Mouse (Mus musculus) embryonic facial prominence, embryonic 13.5 days (tissue): ENCODE measurements around the gene Hoxb4. TPM values are rescaled to one million over a fixed set of nuclear protein-coding genes. Genes with fewer than 3 reads are reported as not detected.

Experiments
- ATAC-seq: fragments of 200-750 bp; cut with Nextera tagmentation; 2 replicates; pipeline ENCODE4 v1.8.0; 2017; ENCODE audit warnings: low read depth; ENCODE audit not compliant: insufficient number of reproducible peaks, insufficient read depth, low FRiP score, low TSS enrichment
- H3K27ac ChIP-seq: fragments of 300-500 bp; sonication (generic); 2 replicates; pipeline ENCODE4 v1.5.1; 2015; ENCODE audit warnings: moderate library complexity, mild to moderate bottlenecking, inconsistent platforms
- H3K27me3 ChIP-seq: fragments of 300-500 bp; sonication (generic); 2 replicates; pipeline ENCODE4 v1.6.1; 2015; ENCODE audit warnings: mild to moderate bottlenecking, inconsistent platforms
- H3K36me3 ChIP-seq: fragments of 300-500 bp; sonication (generic); 2 replicates; pipeline ENCODE4 v1.6.1; 2015; ENCODE audit warnings: mild to moderate bottlenecking, inconsistent platforms
- H3K4me1 ChIP-seq: fragments of 300-500 bp; sonication (generic); 2 replicates; pipeline ENCODE4 v1.6.1; 2015; ENCODE audit warnings: inconsistent platforms
- H3K4me2 ChIP-seq: fragments of 300-500 bp; sonication (generic); 2 replicates; pipeline ENCODE4 v1.6.1; 2015; ENCODE audit warnings: moderate library complexity, mild to moderate bottlenecking, inconsistent platforms
- H3K4me3 ChIP-seq: fragments of 300-500 bp; sonication (generic); 2 replicates; pipeline ENCODE4 v1.5.1; 2015; ENCODE audit warnings: mild to moderate bottlenecking, inconsistent platforms
- H3K9ac ChIP-seq: fragments of 300-500 bp; sonication (generic); 2 replicates; pipeline ENCODE4 v1.6.1; 2015; ENCODE audit warnings: mild to moderate bottlenecking, inconsistent platforms
- H3K9me3 ChIP-seq: fragments of 300-500 bp; sonication (generic); 2 replicates; pipeline ENCODE4 v1.6.1; 2016; ENCODE audit warnings: inconsistent platforms
- WGBS: fragments of 180-500 bp; shearing (Covaris S2); methylation state at CpG from one replicate; pipeline ENCODE4 v1.1.7; 2015; ENCODE audit warnings: mixed read lengths; 5-methylcytosine and 5-hydroxymethylcytosine counted together
- polyA plus RNA-seq: library from polyadenylated mRNA; unstranded; fragments of >200 nt; fragmentation: Nextera tagmentation; extraction: Ambion mirVana; gene quantifications from 2 replicates; pipeline ENCODE4 v1.2.1, GENCODE M21; 2015

Hoxb4 gene
- polyA plus RNA-seq, 1 experiment from 2014 or later: 0.13 TPM

- Histone ChIP-seq H3K4me1 (peaks cover 14% of the 10 kb centered on the region; the same call in 1 of the 2 replicates), H3K4me3 (no peak overlapping the region), H3K27ac (no peak overlapping the region), H3K4me2 (peak overlapping the region; percentile 26; the same call in 1 of the 2 replicates), H3K9ac (no peak overlapping the region), H3K27me3 (peaks cover 100% of the 10 kb centered on the region), H3K9me3 (no peaks in the 10 kb centered on the region), H3K36me3 (no peaks in the 10 kb centered on the region)
- ATAC-seq: no peak
- under 1% methylated on average over 55 of the region's 55 CpGs for WGBS
Measured at GRCm38 (mm10) chr11:96286739-96287385, 31.2 kb upstream of the Hoxb4 start.

GRCm38 (mm10) chr11:96287411-96287810, 30.7 kb upstream of the Hoxb4 start:
- H3K4me1 ChIP-seq: peaks cover 14% of the 10 kb centered on the region; the same call in 1 of the 2 replicates
- no peaks in the 10 kb centered on the region for H3K9me3 ChIP-seq
- no peak overlapping the region for H3K9ac ChIP-seq
- under 1% methylated on average over 9 of the region's 9 CpGs for WGBS
- no peak for ATAC-seq
- no peaks in the 10 kb centered on the region for H3K36me3 ChIP-seq
- no peak overlapping the region for H3K27ac ChIP-seq
- H3K4me2 ChIP-seq: no peak overlapping the region
- peaks cover 100% of the 10 kb centered on the region for H3K27me3 ChIP-seq
- H3K4me3 ChIP-seq: no peak overlapping the region

- ATAC-seq: no peak
- Histone ChIP-seq H3K27me3 (peaks cover 100% of the 10 kb centered on the region), H3K4me1 (peaks cover 11% of the 10 kb centered on the region; the same call in 1 of the 2 replicates), H3K9me3 (no peaks in the 10 kb centered on the region), H3K4me2 (no peak overlapping the region), H3K9ac (no peak overlapping the region), H3K36me3 (no peaks in the 10 kb centered on the region), H3K27ac (no peak overlapping the region), H3K4me3 (no peak overlapping the region)
- WGBS: 9% methylated on average over 1 of the region's 1 CpGs
Measured at GRCm38 (mm10) chr11:96288455-96289221, 29.4 kb upstream of the Hoxb4 start.

- WGBS: under 1% methylated on average over 21 of the region's 21 CpGs
- Histone ChIP-seq H3K36me3 (no peaks in the 10 kb centered on the region), H3K4me1 (peaks cover 8% of the 10 kb centered on the region; the same call in 1 of the 2 replicates), H3K27me3 (peaks cover 100% of the 10 kb centered on the region), H3K9ac (no peak overlapping the region), H3K4me3 (no peak overlapping the region), H3K9me3 (no peaks in the 10 kb centered on the region), H3K27ac (no peak overlapping the region), H3K4me2 (no peak overlapping the region)
- ATAC-seq: no peak
Measured at GRCm38 (mm10) chr11:96289293-96289692, 28.8 kb upstream of the Hoxb4 start.

GRCm38 (mm10) chr11:96289837-96290236, 28.2 kb upstream of the Hoxb4 start:
- Histone ChIP-seq H3K36me3 (no peaks in the 10 kb centered on the region), H3K27me3 (peaks cover 100% of the 10 kb centered on the region), H3K4me2 (no peak overlapping the region), H3K9ac (no peak overlapping the region), H3K27ac (no peak overlapping the region), H3K9me3 (no peaks in the 10 kb centered on the region), H3K4me3 (no peak overlapping the region), H3K4me1 (peaks cover 4% of the 10 kb centered on the region; the same call in 1 of the 2 replicates)
- no peak for ATAC-seq
- 5% methylated on average over 6 of the region's 6 CpGs for WGBS

- 3% methylated on average over 17 of the region's 17 CpGs for WGBS
- no peaks in the 10 kb centered on the region for H3K9me3 ChIP-seq
- peaks cover 4% of the 10 kb centered on the region; the same call in 1 of the 2 replicates for H3K4me1 ChIP-seq
- H3K36me3 ChIP-seq: no peaks in the 10 kb centered on the region
- H3K4me2 ChIP-seq: no peak overlapping the region
- H3K27ac ChIP-seq: no peak overlapping the region
- no peak overlapping the region for H3K9ac ChIP-seq
- H3K27me3 ChIP-seq: peaks cover 100% of the 10 kb centered on the region
- no peak overlapping the region for H3K4me3 ChIP-seq
- ATAC-seq: no peak
Measured at GRCm38 (mm10) chr11:96290705-96291355, 27.2 kb upstream of the Hoxb4 start.

GRCm38 (mm10) chr11:96291681-96292564, 26.1 kb upstream of the Hoxb4 start, which contains the start of gene Hoxb6:
Gene Hoxb6, plus strand, starts transcription at chr11:96292476.
- no peak within 1 kb of the TSS for H3K4me2 ChIP-seq
- no peak within 1 kb of the TSS for H3K4me3 ChIP-seq
- H3K36me3 ChIP-seq: no peaks in the 10 kb centered on the region
- H3K27me3 ChIP-seq: peaks cover 100% of the 10 kb centered on the region
- WGBS: 2% methylated on average over 22 of the region's 22 CpGs
- H3K27ac ChIP-seq: no peak within 1 kb of the TSS
- H3K4me1 ChIP-seq: peaks cover under 1% of the 10 kb centered on the region; the same call in 1 of the 2 replicates
- H3K9me3 ChIP-seq: no peaks in the 10 kb centered on the region
- ATAC-seq: no peak
- no peak within 1 kb of the TSS for H3K9ac ChIP-seq

GRCm38 (mm10) chr11:96292565-96293301, 25.3 kb upstream of the Hoxb4 start:
- no peak overlapping the region for H3K4me2 ChIP-seq
- H3K9me3 ChIP-seq: no peaks in the 10 kb centered on the region
- no peak overlapping the region for H3K27ac ChIP-seq
- no peaks in the 10 kb centered on the region for H3K4me1 ChIP-seq
- ATAC-seq: no peak
- H3K27me3 ChIP-seq: peaks cover 100% of the 10 kb centered on the region
- WGBS: 1% methylated on average over 12 of the region's 12 CpGs
- no peak overlapping the region for H3K9ac ChIP-seq
- no peak overlapping the region for H3K4me3 ChIP-seq
- H3K36me3 ChIP-seq: no peaks in the 10 kb centered on the region

- H3K36me3 ChIP-seq: no peaks in the 10 kb centered on the region
- no peak overlapping the region for H3K4me2 ChIP-seq
- WGBS: under 1% methylated on average over 22 of the region's 22 CpGs
- no peak overlapping the region for H3K9ac ChIP-seq
- ATAC-seq: no peak
- H3K27ac ChIP-seq: no peak overlapping the region
- no peak overlapping the region for H3K4me3 ChIP-seq
- no peaks in the 10 kb centered on the region for H3K4me1 ChIP-seq
- peaks cover 100% of the 10 kb centered on the region for H3K27me3 ChIP-seq
- H3K9me3 ChIP-seq: no peaks in the 10 kb centered on the region
Measured at GRCm38 (mm10) chr11:96293302-96293921, 24.7 kb upstream of the Hoxb4 start.
